Mouse (Mus musculus) ES-Bruce4 (cell line): ENCODE results near the gene Ddx47.
A peak's percentile ranks its signal among the peaks of the same experiment; 100 is the strongest.

Source experiments
- CTCF ChIP-seq: IDR thresholded peaks from one replicate; pipeline ENCODE4 v1.8.1; 2011; ENCODE audit warnings: low read depth, low read length
- EP300 ChIP-seq: IDR thresholded peaks from 2 replicates; pipeline ENCODE4 v1.6.1; 2011; ENCODE audit warnings: low read depth, low read length; ENCODE audit not compliant: insufficient read depth
- POLR2A ChIP-seq: IDR thresholded peaks from one replicate; pipeline ENCODE4 v1.8.1; 2011; ENCODE audit warnings: low read length; ENCODE audit not compliant: insufficient read depth

DNA sequence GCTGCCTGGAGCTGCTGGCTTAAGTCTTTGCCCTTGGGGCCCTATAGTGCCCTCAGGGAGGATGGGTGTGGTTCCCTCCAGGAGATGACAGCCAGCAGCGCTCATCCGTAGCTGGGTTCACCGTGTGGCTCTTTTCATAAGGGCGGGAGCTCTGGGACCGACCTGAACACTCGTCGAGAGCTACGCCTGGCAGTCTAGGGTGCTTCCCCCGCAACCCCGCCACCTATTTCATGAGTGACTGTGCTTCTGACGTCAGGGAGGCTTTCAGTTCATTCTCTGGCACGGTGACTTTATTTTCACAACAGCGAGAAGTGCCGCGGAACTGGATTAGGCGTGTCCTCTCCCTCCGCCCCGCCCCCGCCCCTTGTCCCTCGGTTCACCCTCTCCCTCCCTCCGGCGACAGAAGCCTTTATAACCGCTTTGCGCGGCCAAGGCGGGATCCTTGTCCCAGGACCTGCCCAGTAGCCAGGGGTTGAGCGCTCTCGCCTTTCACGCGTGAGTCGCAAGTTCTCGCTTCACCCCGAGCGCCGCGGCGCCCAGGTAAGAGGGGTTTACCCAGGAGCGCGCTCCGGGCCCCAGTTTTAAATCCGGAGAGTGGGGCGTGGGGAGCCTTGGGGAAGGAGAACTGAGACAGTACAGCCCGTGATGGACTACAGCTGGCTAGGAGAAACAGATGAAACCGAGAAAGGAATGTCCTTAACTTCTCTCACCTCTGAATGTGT, 54.0 kb downstream of the Ddx47 start, which contains the start of gene Gprc5a:
- TF ChIP-seq EP300, result peak; percentile 63
- no peak for TF ChIP-seq POLR2A
- no peak for TF ChIP-seq CTCF
